Mouse (Mus musculus): ENCODE data around the gene Snap47.

DNA sequence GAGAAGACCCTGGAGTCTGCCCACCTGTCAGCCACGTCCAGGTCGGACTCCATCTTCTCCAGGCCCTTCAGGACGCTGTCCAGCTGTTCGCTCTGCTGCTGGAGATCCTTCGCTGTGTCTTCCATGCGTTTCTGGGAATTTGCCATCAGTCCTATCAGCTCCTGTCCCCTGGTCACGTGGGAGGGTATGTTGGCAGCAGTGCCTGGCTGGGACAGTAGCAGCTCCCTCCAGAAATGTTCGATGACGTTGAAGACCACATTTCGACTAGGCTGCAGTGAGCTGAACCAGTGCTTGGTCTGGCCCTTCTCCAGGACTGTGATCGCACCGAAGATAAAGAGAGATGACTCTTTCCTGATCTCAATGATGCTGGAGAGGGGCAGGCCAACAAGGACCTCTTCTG is 13.0 kb downstream of the Snap47 start:
- TF ChIP-seq POLR2A (IDR thresholded peaks at IDR 0.05; ENCODE audit: borderline replicate concordance, control insufficient read depth, low read depth, low read length) (no peak), CTCF (IDR thresholded peaks at IDR 0.05; ENCODE audit: control insufficient read depth, insufficient read depth, low read length) (no peak)
